Mouse (Mus musculus) T-helper 17 cell (primary cell): ENCODE data around the gene Trap1.
"Not testable (repeated sequence)": the region's sequence is repeated elsewhere in the genome, so short reads cannot be mapped to it uniquely, and the experiment has no call there.

ENCODE experiments used
- in situ Hi-C, 2 experiments: fragments of 300-600 bp; cut with MboI, MseI; formaldehyde crosslinking; loops; 1 replicate in 1 of 2; 2 replicates in 1 of 2; pipeline ENCODE4 v1.15.1; 2025; ENCODE audit warnings: high pct_unique_total_duplicates in 2 of 2

Trap1 gene

DNA sequence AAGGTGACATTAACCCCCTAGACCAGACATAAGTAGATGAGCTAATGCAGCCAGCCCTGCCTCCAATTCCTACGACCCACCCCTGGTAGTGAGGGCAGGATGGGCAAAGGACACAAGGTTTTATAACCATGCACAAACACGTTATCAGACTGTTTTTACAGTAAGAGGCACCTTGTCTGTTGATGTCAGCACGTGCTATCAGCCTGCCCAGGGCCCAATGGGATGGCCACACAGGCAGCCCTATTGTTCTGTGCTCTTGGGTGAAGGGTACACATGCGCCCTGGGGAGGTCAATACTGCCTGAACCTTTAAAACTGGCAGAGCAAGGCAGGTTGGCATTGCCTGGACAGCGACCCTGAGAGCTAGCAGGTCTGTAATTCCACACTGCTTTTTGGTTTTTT, 40.8 kb downstream of the Trap1 start, which contains the start of gene Dnase1:
Dnase1 (plus strand) TSS at position 136 of the 400 bp plus-strand sequence.
- in situ Hi-C loops = no loop called here

DNA sequence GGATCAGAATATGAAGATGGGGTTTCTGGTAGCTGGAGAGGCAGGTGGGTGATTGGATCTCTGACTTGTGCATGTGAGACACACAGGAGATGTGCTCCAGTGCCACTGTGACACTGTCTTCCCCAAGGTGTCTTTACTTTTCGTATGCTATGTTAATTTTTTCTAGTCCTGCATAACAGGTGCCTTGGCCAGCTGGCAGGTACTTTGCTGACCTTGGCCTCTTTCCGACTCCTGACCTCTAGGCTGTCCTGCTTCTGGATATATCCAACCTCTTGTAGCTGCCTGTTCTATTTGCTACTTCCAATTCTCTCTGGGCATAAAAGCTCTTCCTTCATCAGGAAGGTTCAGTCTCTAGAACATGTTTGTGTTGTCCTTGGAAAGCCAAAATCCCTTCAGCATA, 42.1 kb downstream of the Trap1 start:
- in situ Hi-C loops = no loop called here

DNA sequence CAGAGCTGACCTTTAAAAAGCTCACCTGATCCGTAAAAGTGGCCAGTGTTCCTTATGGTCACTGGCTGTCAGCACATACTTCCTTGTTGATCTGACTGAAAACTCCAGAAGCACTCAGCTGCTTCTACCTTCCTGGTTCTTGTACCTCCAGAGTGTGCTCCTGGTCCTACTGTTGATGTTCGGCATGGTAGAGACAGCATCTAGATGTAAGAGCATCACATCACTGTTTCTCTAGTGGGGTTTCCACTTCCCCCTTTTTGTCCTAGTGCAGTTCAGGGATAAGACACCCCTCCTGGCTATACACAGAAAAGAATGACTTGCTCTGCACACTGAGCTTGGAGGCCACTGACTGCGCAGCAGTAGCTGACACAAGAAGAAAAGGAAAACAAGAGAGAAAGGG, 43.2 kb downstream of the Trap1 start:
- in situ Hi-C loops = no loop called here

DNA sequence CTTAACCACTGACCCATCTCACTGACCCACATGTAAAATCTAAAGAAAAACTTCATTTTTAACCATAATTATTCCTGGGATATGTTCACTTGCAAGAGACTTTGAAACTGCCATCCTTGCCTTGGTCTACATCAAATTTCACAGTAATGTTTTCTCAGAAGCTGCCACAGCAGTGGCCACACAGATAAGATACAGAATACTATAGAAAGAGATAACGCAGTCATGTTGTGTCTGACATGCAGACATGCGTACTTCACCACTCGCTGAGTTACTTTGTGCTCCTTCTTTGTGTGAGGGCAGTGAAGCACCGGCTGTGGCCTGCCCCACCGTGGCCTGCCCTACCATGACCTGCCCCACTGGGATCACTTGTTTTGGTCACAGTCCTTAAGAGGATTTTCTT, 43.7 kb downstream of the Trap1 start:
- in situ Hi-C loops = no loop called here

DNA sequence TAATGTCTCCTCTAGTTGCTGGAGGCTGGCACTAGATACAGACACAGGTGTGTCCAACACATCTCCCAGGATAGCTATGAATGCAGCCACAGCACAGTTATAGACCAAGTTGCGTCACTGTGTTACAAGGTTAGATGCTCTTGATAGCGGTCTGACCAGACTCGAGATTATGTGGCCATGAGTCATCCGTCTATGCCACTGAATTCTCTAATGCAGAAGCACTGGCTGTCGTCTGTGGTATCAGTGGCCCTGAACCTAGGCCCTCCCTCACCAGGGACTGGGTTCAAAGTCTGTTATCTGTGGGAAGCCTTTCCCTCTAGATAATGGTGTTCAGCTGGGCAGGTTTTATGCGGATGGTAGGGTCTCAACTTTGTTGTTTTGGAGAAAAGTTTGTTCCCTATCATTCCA, 45.3 kb downstream of the Trap1 start:
- in situ Hi-C loops = no loop called here

DNA sequence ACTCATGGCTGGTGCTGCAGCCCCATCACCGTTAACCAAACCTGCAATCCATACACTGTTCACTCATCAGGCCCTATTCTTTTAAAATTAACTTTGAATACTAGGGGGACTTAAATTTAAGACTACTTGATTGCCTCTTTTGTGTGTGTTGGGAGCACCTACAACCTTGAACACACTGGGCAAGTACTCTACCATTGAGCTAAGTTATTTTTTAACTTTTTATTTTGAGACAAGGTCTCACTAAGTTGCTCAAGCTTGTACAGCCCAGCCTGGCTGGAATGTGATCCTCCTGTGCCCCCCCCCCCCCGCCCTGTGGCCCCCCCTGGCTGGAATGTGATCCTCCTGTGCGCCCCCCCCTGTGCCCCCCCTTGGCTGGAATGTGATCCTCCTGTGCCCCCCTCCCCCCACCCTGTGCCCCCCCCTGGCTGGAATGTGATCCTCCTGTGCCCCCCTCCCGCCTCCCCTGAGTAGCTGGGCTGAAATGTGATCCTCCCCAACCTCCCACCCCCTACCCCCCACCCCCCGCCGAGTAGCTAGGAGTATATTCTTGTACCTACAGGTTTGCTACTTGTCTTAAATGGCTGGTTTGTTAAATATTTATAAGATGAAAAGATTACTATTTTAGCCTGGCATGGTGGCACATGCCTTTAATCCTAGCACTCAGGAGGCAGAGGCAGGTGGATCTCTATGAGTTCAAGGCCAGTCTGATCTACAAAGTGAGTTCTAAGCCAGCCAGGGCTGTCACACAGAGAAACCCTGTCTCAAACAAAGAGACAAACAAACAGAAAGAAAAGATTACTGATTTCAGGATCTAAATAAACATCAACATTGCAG, 46.0 kb downstream of the Trap1 start:
- in situ Hi-C loops = no loop called here

DNA sequence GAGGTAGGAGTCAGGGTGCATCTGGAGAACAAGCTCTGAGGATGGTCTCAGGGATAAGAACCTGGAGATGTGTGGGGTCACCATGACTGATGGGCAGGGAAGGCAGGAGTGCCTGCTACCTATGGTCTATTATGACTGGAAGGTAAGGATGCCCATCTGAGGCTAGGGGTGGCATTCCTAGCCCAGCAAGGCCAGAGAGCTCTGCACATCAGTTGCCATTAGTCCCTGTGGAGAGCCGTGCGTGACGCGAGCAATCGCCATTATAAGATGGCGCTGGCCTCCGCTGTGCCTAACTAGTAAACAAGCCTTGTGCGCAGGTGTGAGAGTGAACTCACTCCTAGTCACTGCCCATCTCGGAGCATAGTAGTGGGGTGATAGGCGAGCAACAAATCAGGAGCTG, 47.1 kb downstream of the Trap1 start:
- in situ Hi-C loops = no loop called here

DNA sequence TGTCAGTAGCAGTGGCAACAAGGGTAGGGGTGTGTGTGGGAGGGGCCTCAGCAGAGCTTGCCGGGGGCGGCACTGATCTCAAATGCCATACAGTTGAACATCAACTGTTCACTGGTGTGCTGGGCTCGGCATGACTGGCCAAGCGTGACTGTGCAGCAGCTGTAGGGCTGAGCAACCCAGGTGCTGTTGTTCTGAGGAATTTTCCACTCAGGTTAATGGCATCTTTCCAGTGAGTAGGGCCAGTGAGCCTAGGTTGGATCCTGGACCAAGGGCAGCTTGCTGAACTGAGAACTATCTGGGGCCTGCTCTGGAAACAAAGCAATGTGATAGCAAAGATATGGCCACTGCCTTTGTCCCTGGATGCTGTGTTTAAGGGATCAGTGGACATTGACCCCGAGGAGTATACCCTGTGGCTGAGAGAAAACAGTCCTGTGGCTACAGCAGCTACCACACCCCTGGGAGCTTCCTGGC, 48.2 kb downstream of the Trap1 start:
- in situ Hi-C loops = no loop called here

DNA sequence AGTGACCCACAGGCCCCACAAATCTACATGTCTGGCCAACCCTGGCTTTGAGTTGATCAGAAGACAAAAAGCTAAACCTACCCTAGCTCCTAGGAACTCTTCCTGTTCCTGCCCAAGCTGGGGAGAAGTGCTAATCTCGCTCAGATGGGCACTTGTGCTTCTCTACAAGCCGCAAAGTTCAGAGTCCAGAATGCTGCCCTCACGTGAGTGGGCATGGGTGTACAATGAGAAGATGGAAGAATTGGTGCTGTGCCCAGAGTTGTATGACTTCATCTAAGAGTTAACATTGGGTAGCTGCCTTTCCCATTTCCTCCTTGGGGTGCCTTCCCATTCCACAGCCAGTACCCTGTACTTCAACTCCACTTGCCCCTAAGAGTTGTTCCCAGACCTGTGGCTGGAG, 50.4 kb downstream of the Trap1 start:
- in situ Hi-C loops = no loop called here

DNA sequence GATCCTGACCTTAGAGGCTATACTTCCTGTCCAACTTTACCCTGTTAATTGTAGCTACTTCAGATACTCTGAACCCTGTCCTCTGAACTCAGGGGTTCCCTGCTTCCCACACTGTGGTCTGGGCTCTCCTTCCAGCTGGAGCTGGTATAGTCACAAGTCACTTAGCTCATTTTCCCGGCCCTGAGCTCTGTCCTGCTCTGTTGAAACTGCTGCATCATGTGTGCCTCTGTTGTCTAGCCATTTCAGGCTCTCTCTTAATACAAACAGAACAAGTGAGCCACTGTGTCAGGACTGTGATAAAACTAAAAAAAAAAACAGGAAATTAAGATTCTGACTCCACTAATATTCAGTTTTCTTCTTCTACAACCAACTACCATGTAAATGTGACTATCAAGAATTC, 51.0 kb downstream of the Trap1 start:
- in situ Hi-C loops = no loop called here

DNA sequence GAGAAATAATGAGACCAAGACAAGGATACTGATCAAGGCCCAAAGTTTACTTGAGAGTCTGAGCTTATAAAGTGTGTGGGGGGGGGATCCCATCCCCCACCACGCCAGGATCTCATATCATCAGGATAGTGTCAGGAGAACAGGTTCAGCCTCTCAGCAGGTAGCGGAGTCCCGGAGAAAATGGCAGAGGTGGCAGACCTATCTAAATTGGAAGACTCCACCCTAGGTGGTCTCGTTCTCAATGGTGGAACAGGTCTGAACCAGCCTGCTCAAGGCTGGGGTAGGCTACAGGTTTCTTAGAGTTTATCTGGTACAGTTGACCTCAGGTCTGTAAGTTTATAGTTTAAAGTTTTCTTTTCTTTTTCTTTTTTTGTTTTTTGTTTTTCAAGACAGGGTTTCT, 54.9 kb downstream of the Trap1 start:
- in situ Hi-C loops = no loop called here

DNA sequence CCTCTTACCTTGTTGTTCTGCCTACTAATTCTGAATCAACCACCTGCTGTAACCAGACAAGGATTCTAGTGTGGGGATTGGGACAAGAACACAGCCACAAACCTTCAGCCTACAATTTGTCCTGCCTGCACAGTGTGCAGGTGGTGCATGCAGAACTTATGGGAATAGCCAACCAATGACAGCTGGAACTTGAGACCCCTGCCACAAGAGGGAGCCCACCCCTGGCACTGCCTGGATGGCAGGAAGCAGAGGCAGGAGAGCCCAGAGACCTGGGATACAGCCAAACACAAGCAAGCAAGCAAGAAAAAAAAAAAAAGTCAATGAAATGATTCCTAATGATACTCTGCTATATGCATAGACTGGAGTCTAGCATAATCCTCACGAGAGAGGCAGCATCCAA, 56.4 kb downstream of the Trap1 start:
- in situ Hi-C loops = no loop called here

DNA sequence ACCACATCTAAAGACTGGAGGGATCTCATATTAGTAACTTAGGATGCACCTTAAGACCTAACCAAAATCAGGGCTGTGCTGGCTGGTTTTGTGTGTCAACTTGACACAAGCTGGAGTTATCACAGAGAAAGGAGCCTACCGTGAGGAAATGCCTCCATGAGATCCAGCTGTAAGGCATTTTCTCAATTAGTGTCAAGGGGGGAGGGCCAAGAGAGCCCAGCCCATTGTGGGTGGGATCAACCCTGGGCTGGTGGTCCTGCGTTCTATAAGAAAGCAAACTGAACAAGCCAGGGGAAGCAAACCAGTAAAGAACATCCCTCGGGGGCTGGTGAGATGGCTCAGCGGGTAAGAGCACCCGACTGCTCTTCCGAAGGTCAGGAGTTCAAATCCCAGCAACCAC, 60.2 kb downstream of the Trap1 start:
- in situ Hi-C loops = not testable (repeated sequence)

DNA sequence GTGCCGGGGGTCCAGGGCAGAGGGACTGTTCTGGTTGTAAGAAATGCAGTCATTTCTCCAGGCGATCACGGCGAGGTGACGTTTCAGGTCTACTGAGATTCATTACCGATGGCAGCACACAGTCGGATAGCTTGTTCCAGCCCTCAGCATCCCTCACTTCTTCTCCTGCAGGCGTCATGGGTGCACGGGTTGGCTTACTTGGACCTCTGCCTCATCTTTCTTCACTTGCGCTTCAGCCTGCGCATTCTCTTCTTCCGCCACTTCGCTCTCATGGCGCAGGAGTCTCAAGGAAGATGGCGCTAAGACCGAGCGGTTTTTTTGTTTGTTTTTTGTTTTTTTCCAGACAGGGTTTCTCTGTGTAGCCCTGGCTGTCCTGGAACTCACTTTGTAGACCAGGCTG, 60.8 kb downstream of the Trap1 start:
- in situ Hi-C loops = not testable (repeated sequence)

DNA sequence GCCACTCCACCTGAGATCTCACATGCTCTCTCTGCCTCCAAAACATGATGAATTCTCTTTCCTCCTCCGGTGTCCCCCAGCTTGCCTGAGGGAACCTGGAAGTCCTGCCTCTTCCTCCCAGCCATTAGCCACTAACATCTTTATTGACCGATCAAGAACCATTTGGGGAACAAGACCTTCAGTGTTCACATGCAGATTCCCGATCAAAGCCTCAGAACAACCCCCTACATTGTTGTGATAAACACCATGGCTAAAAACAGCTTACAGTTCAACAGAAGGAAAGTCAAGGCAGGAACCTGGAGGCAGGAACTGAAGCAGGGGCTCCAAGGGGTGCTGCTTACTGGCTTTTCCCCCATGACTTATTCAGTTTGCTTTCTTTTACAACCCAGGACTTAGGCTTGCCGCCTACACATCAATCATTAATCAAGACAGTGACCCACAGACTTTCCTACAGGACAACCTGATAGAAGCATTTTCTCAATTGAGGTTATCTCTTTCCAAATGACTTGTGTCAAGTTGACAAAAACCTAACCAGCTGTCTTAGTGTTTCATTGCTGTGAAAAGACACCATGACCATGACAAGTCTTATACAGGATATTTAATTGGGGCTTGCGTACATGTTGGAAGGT, 63.5 kb downstream of the Trap1 start:
- in situ Hi-C loops = no loop called here

DNA sequence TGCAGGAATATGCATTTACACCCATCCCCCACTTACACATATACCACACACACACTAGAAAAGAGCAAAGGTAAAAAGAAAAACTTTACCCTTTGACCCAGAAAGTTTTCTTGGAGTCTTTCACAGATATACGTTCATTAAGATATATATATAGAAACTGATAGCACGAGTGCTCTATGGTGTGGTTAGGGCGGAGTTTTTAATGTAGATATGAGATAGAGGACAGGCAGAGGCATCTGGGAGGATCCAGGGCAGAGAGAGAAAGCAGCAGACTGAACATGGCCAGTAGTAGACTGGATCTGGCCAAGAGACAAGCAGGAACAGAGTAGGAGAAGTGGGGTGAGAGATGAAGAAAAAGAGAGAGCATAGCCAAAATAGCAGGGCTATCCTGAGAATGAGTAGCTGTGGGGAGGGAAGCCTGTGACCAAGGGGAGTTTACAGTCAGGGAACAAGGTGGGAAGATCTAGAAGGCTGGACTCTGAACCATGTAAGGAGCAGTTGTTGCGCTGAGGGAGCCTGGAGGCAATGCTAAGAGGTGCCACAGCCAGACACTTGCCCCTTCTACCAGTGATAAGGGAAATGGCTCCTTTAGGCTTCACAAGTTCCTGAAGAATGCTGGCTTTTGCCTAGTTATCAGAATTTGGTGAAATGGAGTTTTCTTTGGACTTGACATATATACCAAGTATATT, 64.6 kb downstream of the Trap1 start:
- in situ Hi-C loops = no loop called here

DNA sequence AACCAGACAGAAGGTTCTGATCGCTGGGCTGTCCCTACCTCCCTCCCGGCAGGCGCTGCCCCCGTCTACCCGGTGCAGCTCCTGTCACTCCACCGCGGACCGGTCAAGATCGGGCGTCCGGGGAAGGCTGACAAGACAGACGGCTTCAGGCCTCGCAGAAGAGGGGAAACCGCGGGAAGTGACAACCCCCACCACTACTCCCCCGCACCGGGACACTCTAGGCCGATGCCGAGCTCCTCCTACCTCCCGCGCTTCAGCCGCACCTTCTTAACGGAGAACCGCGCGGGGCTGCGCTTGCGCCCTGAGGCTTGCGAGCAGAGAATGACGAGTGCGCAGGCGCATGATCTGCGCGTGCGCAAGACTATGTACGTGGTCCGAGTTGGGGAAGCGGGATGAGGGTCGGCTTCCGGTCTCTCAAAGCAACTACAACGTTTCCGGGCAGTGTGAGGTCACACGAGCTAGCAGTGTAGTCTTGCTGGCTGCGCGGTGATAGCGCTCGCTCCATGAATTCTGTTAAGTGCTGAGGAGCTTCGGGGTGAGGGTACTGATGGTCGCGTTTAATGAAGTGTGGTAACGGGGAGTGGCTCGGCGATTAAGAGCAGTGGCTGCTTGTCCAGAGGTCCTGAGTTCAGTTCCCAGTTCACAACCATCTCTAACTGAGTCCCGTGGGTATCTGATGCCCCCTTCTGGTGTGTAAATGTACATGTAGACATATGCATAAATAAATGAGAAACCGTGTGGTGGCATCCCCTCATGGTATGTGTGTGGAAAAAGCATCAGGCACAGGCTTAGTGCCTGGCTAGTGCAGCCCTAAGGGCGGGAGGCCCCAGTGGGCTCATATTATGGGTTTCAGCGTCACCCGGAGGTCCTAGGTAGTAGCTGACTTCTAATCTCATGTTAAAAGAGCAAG, 73.9 kb downstream of the Trap1 start, which contains the start of gene Slx4:
Slx4 (minus strand) TSS at position 282 of the 910 bp plus-strand sequence.
- in situ Hi-C loops = loop anchor here (5.0 kb wide), 2 partner anchors 106 to 166 kb away; no protein-coding TSS in a partner anchor
